Mouse (Mus musculus) lung, postnatal 0 days (tissue): Measurements from ENCODE around the gene Selenoo.

ENCODE experiments used
- CTCF ChIP-seq: IDR thresholded peaks from 2 replicates; pipeline ENCODE4 v1.5.1; 2016; ENCODE audit warnings: antibody characterized with exemption, mild to moderate bottlenecking
- EP300 ChIP-seq: IDR thresholded peaks from 2 replicates; pipeline ENCODE4 v1.6.1; 2016; ENCODE audit warnings: antibody characterized with exemption, mild to moderate bottlenecking, control low read depth

GRCm38 (mm10) chr15:89122649-89123366 is 33.9 kb downstream of the Selenoo start, which contains the start of gene Tubgcp6:
- no peak for TF ChIP-seq CTCF
- TF ChIP-seq EP300: peak; percentile 42; the same call in 1 of the 2 replicates
